Mouse (Mus musculus): ENCODE data around the gene BC030867. TPM values are rescaled to one million over a fixed set of nuclear protein-coding genes. Genes with fewer than 3 reads are reported as not detected.

BC030867 gene
- polyA plus RNA-seq, 1 experiment from 2014 or later, result 4.6 TPM

GRCm38 (mm10) chr11:102240636-102241035, 8.0 kb upstream of the BC030867 start:
- no peaks in the 10 kb centered on the region for H3K27me3 ChIP-seq
- H3K36me3 ChIP-seq, result no peaks in the 10 kb centered on the region
- H3K4me1 ChIP-seq (replicated peaks), result peaks cover 18% of the 10 kb centered on the region
- H3K27ac ChIP-seq, result no peak overlapping the region
- H3K4me2 ChIP-seq (replicated peaks), result no peak overlapping the region
- H3K9ac ChIP-seq (replicated peaks), result no peak overlapping the region
- 89% methylated on average over 6 of the region's 6 CpGs for WGBS
- H3K9me3 ChIP-seq, result no peaks in the 10 kb centered on the region
- no peak overlapping the region for H3K4me3 ChIP-seq (replicated peaks)
- no peak for ATAC-seq

DNA sequence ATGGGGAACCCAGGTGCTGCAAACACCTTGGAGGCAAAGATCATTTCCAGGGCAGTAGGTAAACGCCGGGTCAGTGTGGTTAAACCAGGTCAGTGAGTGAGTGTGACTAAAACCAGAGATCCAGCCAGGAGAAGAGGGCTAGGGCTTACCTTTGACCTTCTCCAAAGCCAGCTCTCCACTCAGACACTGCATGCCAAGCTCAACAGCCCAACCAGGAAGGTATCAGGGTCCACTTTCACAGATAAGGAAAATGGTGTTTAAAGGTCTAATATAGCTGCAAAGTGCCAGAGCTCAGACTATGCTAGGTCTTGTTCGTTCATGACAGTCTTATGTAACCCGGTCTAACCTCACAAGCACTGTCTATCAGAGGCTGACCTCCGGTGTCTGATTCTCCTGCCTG, 7.4 kb upstream of the BC030867 start:
- Histone ChIP-seq H3K9me3 (no peaks in the 10 kb centered on the region), H3K4me1 (replicated peaks) (peaks cover 22% of the 10 kb centered on the region), H3K9ac (replicated peaks) (no peak overlapping the region), H3K27me3 (no peaks in the 10 kb centered on the region), H3K4me3 (replicated peaks) (no peak overlapping the region), H3K27ac (no peak overlapping the region), H3K4me2 (replicated peaks) (no peak overlapping the region), H3K36me3 (no peaks in the 10 kb centered on the region)
- ATAC-seq, result no peak
- WGBS, result 89% methylated on average over 5 of the region's 5 CpGs

- H3K4me2 ChIP-seq (replicated peaks), result no peak overlapping the region
- H3K4me1 ChIP-seq (replicated peaks), result peaks cover 20% of the 10 kb centered on the region
- WGBS, result 53% methylated on average over 5 of the region's 5 CpGs
- ATAC-seq, result no peak
- H3K27ac ChIP-seq, result no peak overlapping the region
- no peaks in the 10 kb centered on the region for H3K36me3 ChIP-seq
- no peak overlapping the region for H3K9ac ChIP-seq (replicated peaks)
- no peaks in the 10 kb centered on the region for H3K9me3 ChIP-seq
- no peak overlapping the region for H3K4me3 ChIP-seq (replicated peaks)
- H3K27me3 ChIP-seq, result no peaks in the 10 kb centered on the region
Measured at GRCm38 (mm10) chr11:102241874-102242273, 6.8 kb upstream of the BC030867 start.

GRCm38 (mm10) chr11:102244926-102245449, 3.7 kb upstream of the BC030867 start:
- H3K4me1 ChIP-seq (replicated peaks), result peaks cover 29% of the 10 kb centered on the region
- no peaks in the 10 kb centered on the region for H3K27me3 ChIP-seq
- peak overlapping the region; percentile 42 for H3K4me3 ChIP-seq (replicated peaks)
- under 1% methylated on average over 32 of the region's 32 CpGs for WGBS
- H3K9ac ChIP-seq (replicated peaks), result peak overlapping the region; percentile 67
- peak overlapping the region; percentile 80 for H3K4me2 ChIP-seq (replicated peaks)
- no peaks in the 10 kb centered on the region for H3K9me3 ChIP-seq
- ATAC-seq, result peak; percentile 83
- no peaks in the 10 kb centered on the region for H3K36me3 ChIP-seq
- peak overlapping the region; percentile 65 for H3K27ac ChIP-seq

DNA sequence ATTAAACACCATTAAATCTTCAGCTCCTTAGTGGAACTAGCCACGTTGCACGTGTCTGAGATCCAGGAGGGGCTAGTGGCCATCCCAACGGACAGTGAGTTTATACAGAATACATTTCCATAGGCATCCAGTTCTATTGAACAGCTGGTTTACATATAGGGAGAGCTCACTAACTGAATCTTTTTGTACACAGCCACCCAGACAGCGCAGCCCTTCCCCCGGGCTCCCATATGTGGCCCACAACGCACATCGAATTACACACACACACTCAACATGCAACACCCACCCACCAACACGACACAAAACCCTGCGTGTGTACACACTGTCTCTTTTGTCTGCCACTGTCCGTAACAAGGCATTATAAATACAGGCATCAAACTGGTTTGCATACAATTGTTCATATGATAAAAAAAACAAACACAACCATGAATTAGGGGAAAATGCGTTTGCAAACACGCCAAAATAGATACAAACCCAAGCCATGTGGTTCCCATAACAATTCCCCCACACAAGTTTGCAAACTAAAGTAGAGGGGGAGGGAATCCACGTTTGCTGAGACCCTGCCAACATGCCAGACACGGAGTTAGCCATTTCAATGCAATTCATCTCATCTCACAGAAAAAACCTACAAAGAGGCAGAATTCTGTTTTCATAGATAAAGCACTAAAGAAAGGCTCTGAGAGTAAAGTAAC, 3.0 kb upstream of the BC030867 start:
- Histone ChIP-seq H3K27me3 (no peaks in the 10 kb centered on the region), H3K36me3 (no peaks in the 10 kb centered on the region), H3K4me2 (replicated peaks) (peak overlapping the region; percentile 80), H3K9me3 (no peaks in the 10 kb centered on the region), H3K27ac (peak overlapping the region; percentile 65), H3K4me3 (replicated peaks) (peak overlapping the region; percentile 42), H3K4me1 (replicated peaks) (peaks cover 29% of the 10 kb centered on the region), H3K9ac (replicated peaks) (peak overlapping the region; percentile 67)
- 45% methylated on average over 14 of the region's 14 CpGs for WGBS
- peak; percentile 18; the same call in 1 of the 2 replicates for ATAC-seq

DNA sequence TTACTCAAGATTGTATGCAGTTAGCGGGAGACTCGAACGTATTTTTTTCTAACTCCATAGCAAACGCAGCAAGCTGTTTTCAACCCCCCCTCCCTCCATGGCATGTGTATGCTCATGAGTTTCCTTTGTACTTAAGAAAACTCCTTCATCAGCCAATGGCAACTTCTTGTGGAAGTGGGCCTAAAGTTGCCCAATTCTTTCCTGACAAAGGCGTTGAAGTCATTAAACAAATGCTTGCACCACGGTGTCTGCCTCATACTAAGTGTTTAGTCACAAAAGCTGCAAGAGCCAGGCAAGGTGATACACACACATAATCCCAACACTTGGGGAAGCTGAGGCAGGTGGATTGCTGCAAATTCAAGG, 2.4 kb upstream of the BC030867 start:
- Histone ChIP-seq H3K4me3 (replicated peaks) (no peak overlapping the region), H3K4me2 (replicated peaks) (no peak overlapping the region), H3K9me3 (no peaks in the 10 kb centered on the region), H3K4me1 (replicated peaks) (peaks cover 29% of the 10 kb centered on the region), H3K27ac (no peak overlapping the region), H3K27me3 (no peaks in the 10 kb centered on the region), H3K36me3 (no peaks in the 10 kb centered on the region), H3K9ac (replicated peaks) (no peak overlapping the region)
- 88% methylated on average over 6 of the region's 6 CpGs for WGBS
- ATAC-seq, result no peak

DNA sequence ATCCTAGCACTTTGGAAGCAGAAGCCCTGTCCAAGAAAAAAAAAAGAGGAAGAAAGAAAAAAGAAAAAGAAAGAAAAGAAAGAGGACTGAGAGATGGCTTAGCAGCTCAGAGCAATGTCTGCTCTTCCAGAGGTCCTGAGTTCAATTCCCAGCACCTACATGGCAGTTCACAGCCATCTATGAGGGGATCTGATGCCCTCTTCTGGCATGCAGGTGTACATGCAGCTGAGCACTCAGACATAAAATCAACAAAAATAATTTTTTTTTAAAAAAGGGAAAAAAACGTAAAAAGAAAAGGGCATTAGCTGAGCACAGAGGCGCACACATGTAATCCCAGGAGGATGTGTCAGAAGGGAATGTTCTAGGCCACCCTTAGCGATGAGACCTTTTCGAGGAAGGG, 1.8 kb upstream of the BC030867 start:
- Histone ChIP-seq H3K4me1 (replicated peaks) (peaks cover 29% of the 10 kb centered on the region), H3K4me3 (replicated peaks) (no peak overlapping the region), H3K27ac (no peak overlapping the region), H3K9ac (replicated peaks) (no peak overlapping the region), H3K27me3 (no peaks in the 10 kb centered on the region), H3K9me3 (no peaks in the 10 kb centered on the region), H3K36me3 (no peaks in the 10 kb centered on the region), H3K4me2 (replicated peaks) (no peak overlapping the region)
- ATAC-seq, result no peak
- 84% methylated on average over 4 of the region's 4 CpGs for WGBS

DNA sequence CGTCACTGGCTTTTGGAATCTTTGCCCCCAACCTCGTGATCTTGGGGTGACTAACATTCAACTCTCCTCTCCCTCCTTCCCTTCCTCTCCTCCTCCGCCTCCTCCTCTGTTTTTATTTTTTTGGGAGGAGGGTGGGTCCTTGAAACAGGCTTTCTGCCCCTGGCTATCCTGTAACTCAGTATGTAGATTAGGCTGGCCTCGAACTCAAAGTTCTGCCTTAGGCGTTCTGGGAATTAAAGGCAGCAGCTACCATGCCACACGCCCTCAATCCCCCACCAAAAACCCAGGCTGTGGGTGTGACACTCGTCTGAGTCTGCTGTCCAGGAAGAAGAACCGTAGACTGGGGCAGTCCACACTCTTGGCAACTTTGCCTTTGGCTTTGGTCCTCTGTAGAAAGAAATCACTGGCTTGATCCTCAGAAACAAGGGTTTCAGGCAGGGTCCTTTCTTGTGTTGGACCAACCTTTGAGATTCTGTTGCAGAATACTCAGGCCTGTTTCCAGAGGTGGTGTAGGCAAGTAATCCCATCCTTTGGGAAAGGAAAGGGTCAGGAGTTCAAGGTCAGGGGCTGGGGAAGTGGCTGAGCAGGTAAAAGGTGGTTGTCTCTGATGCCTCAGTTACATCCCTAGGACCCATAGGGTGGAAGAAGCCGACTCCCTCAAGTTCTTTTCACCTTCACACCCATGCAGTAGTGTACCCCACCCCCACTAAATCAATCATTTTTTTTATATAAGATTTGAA, 839 bp downstream of the BC030867 start:
- H3K4me1 ChIP-seq (replicated peaks), result peaks cover 27% of the 10 kb centered on the region
- H3K9me3 ChIP-seq, result no peaks in the 10 kb centered on the region
- peak overlapping the region; percentile 58 for H3K9ac ChIP-seq (replicated peaks)
- H3K27me3 ChIP-seq, result no peaks in the 10 kb centered on the region
- ATAC-seq, result no peak
- H3K36me3 ChIP-seq, result no peaks in the 10 kb centered on the region
- no peak overlapping the region for H3K27ac ChIP-seq
- peak overlapping the region; percentile 49 for H3K4me3 ChIP-seq (replicated peaks)
- 10% methylated on average over 9 of the region's 9 CpGs for WGBS
- peak overlapping the region; percentile 79 for H3K4me2 ChIP-seq (replicated peaks)

DNA sequence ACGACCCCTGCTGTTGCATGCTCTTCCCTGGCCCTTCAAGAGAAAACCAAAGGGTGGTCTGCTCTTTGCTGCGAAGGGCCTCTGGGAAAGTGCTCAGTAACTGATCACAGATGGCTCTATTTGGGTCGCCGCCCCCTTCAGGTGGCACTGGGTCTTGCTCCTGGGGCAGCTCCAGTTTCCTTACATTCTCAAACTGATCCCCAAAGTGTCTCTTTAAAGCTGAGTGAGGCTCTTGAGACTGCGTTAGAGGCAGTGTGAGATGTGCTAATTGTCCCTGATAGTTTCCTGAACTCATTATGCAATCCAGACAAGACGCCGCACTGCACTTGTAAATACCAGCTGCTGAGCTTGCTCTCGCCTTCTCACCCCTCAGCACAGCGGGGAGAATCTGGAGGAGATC, 8.8 kb downstream of the BC030867 start:
- H3K27me3 ChIP-seq, result no peaks in the 10 kb centered on the region
- no peak overlapping the region for H3K27ac ChIP-seq
- H3K9me3 ChIP-seq, result no peaks in the 10 kb centered on the region
- peaks cover 13% of the 10 kb centered on the region for H3K36me3 ChIP-seq
- H3K4me3 ChIP-seq (replicated peaks), result no peak overlapping the region
- 31% methylated on average over 9 of the region's 9 CpGs for WGBS
- H3K4me2 ChIP-seq (replicated peaks), result no peak overlapping the region
- H3K4me1 ChIP-seq (replicated peaks), result peaks cover 12% of the 10 kb centered on the region
- no peak overlapping the region for H3K9ac ChIP-seq (replicated peaks)
- no peak for ATAC-seq

DNA sequence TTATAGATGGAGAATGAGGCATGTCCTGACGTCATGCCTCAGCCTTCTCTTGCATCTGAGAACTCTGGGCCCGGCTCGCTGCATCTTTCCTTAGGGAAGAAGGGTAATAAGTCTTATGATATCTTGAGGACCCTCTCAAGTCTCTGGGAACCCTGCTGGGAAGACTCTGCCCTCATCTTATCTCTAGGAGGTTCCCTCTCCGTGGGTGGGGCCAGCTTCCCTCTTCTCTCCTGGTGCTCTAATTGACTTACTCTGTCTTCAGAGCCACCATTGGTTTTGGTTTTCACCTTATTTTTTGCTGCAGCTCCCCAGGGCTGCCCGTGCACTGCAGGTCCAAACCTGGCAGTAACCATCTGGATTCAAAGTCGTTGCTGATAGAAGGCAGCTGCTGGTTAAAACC, 9.4 kb downstream of the BC030867 start:
- Histone ChIP-seq H3K4me2 (replicated peaks) (no peak overlapping the region), H3K36me3 (peaks cover 15% of the 10 kb centered on the region), H3K9ac (replicated peaks) (no peak overlapping the region), H3K4me3 (replicated peaks) (no peak overlapping the region), H3K27ac (no peak overlapping the region), H3K9me3 (no peaks in the 10 kb centered on the region), H3K4me1 (replicated peaks) (peaks cover 12% of the 10 kb centered on the region), H3K27me3 (no peaks in the 10 kb centered on the region)
- ATAC-seq, result no peak
- 85% methylated on average over 6 of the region's 6 CpGs for WGBS

DNA sequence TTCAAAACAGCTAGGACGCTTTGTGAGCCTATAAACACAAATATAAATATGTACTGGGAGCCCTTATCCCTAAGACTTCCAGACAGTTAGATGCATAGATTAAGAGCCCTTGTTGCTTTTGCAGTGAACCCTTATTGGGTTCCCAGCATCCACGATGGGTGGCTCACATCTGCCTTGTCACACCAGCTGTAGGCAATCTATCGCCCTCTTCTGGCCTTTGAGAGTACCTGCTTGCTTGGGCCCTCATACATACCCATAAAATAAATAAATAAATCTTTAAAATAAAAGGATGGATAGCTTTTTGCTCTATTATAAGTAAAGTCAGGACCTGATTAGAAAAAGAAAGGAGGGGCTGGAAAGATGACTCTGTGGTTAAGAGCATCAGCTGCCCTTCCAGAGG, 9.8 kb downstream of the BC030867 start:
- Histone ChIP-seq H3K36me3 (peaks cover 15% of the 10 kb centered on the region), H3K27ac (no peak overlapping the region), H3K9ac (replicated peaks) (no peak overlapping the region), H3K27me3 (no peaks in the 10 kb centered on the region), H3K9me3 (no peaks in the 10 kb centered on the region), H3K4me3 (replicated peaks) (no peak overlapping the region), H3K4me1 (replicated peaks) (peaks cover 12% of the 10 kb centered on the region), H3K4me2 (replicated peaks) (no peak overlapping the region)
- ATAC-seq, result no peak
- WGBS, result 90% methylated on average over 3 of the region's 3 CpGs

DNA sequence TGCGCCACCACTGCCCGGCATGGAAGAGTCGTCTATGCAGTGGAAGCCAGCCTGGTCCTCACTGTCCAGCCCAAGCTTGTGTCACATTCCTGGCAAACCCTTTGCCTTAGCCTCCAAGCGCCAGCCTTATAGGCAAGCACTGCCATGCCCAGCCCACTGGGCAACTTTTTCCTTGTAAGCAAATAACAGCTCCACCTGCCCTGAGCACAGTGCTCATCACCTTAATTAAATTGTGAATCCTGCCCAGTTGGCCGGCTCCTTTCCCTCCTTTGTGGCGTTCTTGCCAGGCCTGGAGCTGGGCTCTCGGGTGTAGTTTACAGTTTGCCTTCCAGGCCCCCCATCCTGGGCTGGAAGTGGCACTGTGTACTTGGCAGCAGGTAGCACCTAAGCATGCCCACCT, 14.5 kb downstream of the BC030867 start:
- H3K4me1 ChIP-seq (replicated peaks), result 0 out of 2 replicates have a peak, but pooled peaks cover 5% of the 10 kb centered on the region
- H3K27me3 ChIP-seq, result no peaks in the 10 kb centered on the region
- no peak overlapping the region for H3K4me2 ChIP-seq (replicated peaks)
- no peak for ATAC-seq
- H3K9me3 ChIP-seq, result no peaks in the 10 kb centered on the region
- H3K4me3 ChIP-seq (replicated peaks), result no peak overlapping the region
- peaks cover 12% of the 10 kb centered on the region for H3K36me3 ChIP-seq
- H3K27ac ChIP-seq, result no peak overlapping the region
- 98% methylated on average over 7 of the region's 7 CpGs for WGBS
- no peak overlapping the region for H3K9ac ChIP-seq (replicated peaks)
